Mouse (Mus musculus) ES-Bruce4 (cell line): Measurements from ENCODE around the gene Pard3. TPM values are rescaled to one million over a fixed set of nuclear protein-coding genes. Genes with fewer than 3 reads are reported as not detected.

Experiments
- H3K27ac ChIP-seq: 2 replicates; pipeline ENCODE4 v1.5.1; 2012; ENCODE audit warnings: low read length, inconsistent platforms; ENCODE audit not compliant: insufficient read depth
- H3K27me3 ChIP-seq: 2 replicates; pipeline ENCODE4 v1.6.1; 2012; ENCODE audit warnings: mild to moderate bottlenecking, low read length, inconsistent platforms; ENCODE audit not compliant: control insufficient read depth, poor library complexity, insufficient read depth, severe bottlenecking
- H3K36me3 ChIP-seq: 2 replicates; pipeline ENCODE4 v1.6.1; 2012; ENCODE audit warnings: inconsistent platforms, mild to moderate bottlenecking, low read length, moderate library complexity; ENCODE audit not compliant: control insufficient read depth, poor library complexity, insufficient read depth, severe bottlenecking
- H3K4me1 ChIP-seq: one replicate; pipeline ENCODE4 v1.8.1; 2011; ENCODE audit warnings: low read length; ENCODE audit not compliant: control insufficient read depth, insufficient read depth
- H3K4me3 ChIP-seq: 2 replicates; pipeline ENCODE4 v1.5.1; 2011; ENCODE audit warnings: low read depth, mild to moderate bottlenecking, low read length
- H3K9ac ChIP-seq: 2 replicates; pipeline ENCODE4 v1.6.1; 2012; ENCODE audit warnings: low read depth, mild to moderate bottlenecking, inconsistent platforms; ENCODE audit not compliant: poor library complexity, severe bottlenecking
- H3K9me3 ChIP-seq: replicated peaks from 2 replicates; pipeline ENCODE4 v1.6.1; 2012; ENCODE audit warnings: mild to moderate bottlenecking, low read length, inconsistent platforms; ENCODE audit not compliant: control insufficient read depth, poor library complexity, insufficient read depth, severe bottlenecking
- CTCF ChIP-seq: IDR thresholded peaks from one replicate; pipeline ENCODE4 v1.8.1; 2011; ENCODE audit warnings: low read depth, low read length
- EP300 ChIP-seq: IDR thresholded peaks from 2 replicates; pipeline ENCODE4 v1.6.1; 2011; ENCODE audit warnings: low read depth, low read length; ENCODE audit not compliant: insufficient read depth
- POLR2A ChIP-seq: IDR thresholded peaks from one replicate; pipeline ENCODE4 v1.8.1; 2011; ENCODE audit warnings: low read length; ENCODE audit not compliant: insufficient read depth
- polyA plus RNA-seq: library from polyadenylated mRNA; stranded (reverse); fragments of >200 nt; gene quantifications from 2 replicates; pipeline ENCODE4 v1.2.4, GENCODE M21; 2011; ENCODE audit warnings: low read depth; ENCODE audit not compliant: missing spikeins, insufficient read depth, insufficient read length

Pard3 gene
- polyA plus RNA-seq, 1 experiment: 38.0 TPM

- Histone ChIP-seq H3K4me3 (no peak overlapping the region), H3K27ac (no peak overlapping the region), H3K36me3 (no peaks in the 10 kb centered on the region), H3K9me3 (no peaks in the 10 kb centered on the region), H3K27me3 (no peaks in the 10 kb centered on the region; the same call in 1 of the 2 replicates), H3K4me1 (no peaks in the 10 kb centered on the region), H3K9ac (no peak overlapping the region)
- TF ChIP-seq CTCF: no peak
- TF ChIP-seq POLR2A: no peak
- no peak for TF ChIP-seq EP300
Observed at GRCm38 (mm10) chr8:127049996-127050395, 13.7 kb upstream of the Pard3 start.

GRCm38 (mm10) chr8:127052132-127052531 is 11.6 kb upstream of the Pard3 start:
- Histone ChIP-seq H3K4me3 (no peak overlapping the region), H3K4me1 (no peaks in the 10 kb centered on the region), H3K36me3 (no peaks in the 10 kb centered on the region), H3K27ac (no peak overlapping the region), H3K27me3 (no peaks in the 10 kb centered on the region), H3K9ac (no peak overlapping the region), H3K9me3 (no peaks in the 10 kb centered on the region)
- TF ChIP-seq EP300 (no peak), POLR2A (no peak), CTCF (no peak)

GRCm38 (mm10) chr8:127055081-127055480 is 8.6 kb upstream of the Pard3 start:
- H3K27ac ChIP-seq: no peak overlapping the region
- no peak overlapping the region for H3K4me3 ChIP-seq
- H3K36me3 ChIP-seq: no peaks in the 10 kb centered on the region
- no peak overlapping the region for H3K9ac ChIP-seq
- H3K27me3 ChIP-seq: no peaks in the 10 kb centered on the region
- TF ChIP-seq POLR2A (no peak), CTCF (no peak), EP300 (no peak)
- no peaks in the 10 kb centered on the region for H3K4me1 ChIP-seq
- no peaks in the 10 kb centered on the region for H3K9me3 ChIP-seq

GRCm38 (mm10) chr8:127058759-127059158 is 4.9 kb upstream of the Pard3 start:
- Histone ChIP-seq H3K9me3 (no peaks in the 10 kb centered on the region), H3K27ac (no peak overlapping the region), H3K27me3 (no peaks in the 10 kb centered on the region), H3K36me3 (no peaks in the 10 kb centered on the region), H3K9ac (no peak overlapping the region), H3K4me3 (no peak overlapping the region), H3K4me1 (peaks cover 4% of the 10 kb centered on the region)
- TF ChIP-seq CTCF: no peak
- no peak for TF ChIP-seq EP300
- TF ChIP-seq POLR2A: no peak

- no peak overlapping the region for H3K4me3 ChIP-seq
- no peaks in the 10 kb centered on the region for H3K27me3 ChIP-seq
- no peak overlapping the region for H3K27ac ChIP-seq
- no peaks in the 10 kb centered on the region for H3K36me3 ChIP-seq
- peaks cover 4% of the 10 kb centered on the region for H3K4me1 ChIP-seq
- no peak for TF ChIP-seq POLR2A
- no peak for TF ChIP-seq EP300
- TF ChIP-seq CTCF: no peak
- no peaks in the 10 kb centered on the region for H3K9me3 ChIP-seq
- H3K9ac ChIP-seq: no peak overlapping the region
Observed at GRCm38 (mm10) chr8:127059826-127060225, 3.9 kb upstream of the Pard3 start.

- H3K27me3 ChIP-seq: no peaks in the 10 kb centered on the region
- no peaks in the 10 kb centered on the region for H3K9me3 ChIP-seq
- no peaks in the 10 kb centered on the region for H3K36me3 ChIP-seq
- peaks cover 4% of the 10 kb centered on the region for H3K4me1 ChIP-seq
- TF ChIP-seq POLR2A: no peak
- TF ChIP-seq EP300: no peak
- TF ChIP-seq CTCF: no peak
- H3K9ac ChIP-seq: peak overlapping the region; percentile 98
- H3K27ac ChIP-seq: no peak overlapping the region
- peak overlapping the region; percentile 97 for H3K4me3 ChIP-seq
Observed at GRCm38 (mm10) chr8:127064361-127065112, 844 bp downstream of the Pard3 start.
